Mouse (Mus musculus) ovary, postnatal 14 days (tissue): Measurements from ENCODE around the gene Chst3.
"Not testable (repeated sequence)": the region's sequence is repeated elsewhere in the genome, so short reads cannot be mapped to it uniquely, and the experiment has no call there.

Source experiments
- DNase-seq: peaks from one replicate; pipeline ENCODE4 v3.0.0; 2022; ENCODE audit warnings: low spot score

Chst3 gene

GRCm38 (mm10) chr10:60196971-60197370 is 22.1 kb downstream of the Chst3 start:
- no peak for DNase-seq

DNA sequence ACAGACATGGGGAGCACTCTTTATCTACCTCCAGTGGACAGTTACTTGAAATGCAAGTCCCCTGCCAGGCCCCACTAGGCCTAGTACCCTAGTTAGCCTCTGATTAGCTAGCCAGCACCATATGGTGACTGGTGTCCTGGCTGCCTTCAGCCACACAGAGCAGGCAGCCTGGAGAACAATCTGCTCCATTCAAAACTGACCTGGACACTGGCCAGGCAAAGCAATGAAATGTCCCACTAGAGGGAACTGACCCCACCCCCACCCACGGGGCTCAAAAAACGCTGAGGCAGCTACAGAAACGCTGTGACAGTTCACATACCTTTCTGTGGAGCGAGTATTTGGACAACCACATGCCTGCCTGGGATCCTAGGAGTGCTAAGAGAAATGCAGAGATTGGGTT is 24.0 kb downstream of the Chst3 start:
- DNase-seq: no peak

GRCm38 (mm10) chr10:60193532-60194423 is 25.3 kb downstream of the Chst3 start:
- peak; percentile 48 for DNase-seq

DNA sequence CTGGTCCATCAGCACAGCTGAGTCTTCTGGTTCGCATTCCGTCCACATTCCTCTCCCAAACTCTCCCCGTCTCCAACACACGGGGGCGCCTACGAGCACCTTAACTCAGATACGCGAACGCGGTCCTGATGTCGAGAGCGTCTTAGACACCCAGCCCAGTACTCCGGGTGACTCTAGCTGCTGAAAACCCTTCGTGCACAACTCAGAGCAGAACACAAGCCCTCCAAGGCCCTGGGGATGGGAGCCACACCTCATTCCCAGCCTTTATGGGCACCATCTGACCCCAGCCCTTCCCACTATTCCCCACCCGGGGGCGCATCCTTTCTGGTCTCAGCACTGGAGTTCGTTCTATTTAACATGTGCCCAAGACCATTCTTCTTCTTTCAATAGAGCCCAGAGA is 27.3 kb downstream of the Chst3 start:
- DNase-seq: peak; percentile 72

- DNase-seq: no peak
Measured at GRCm38 (mm10) chr10:60189534-60190186, 29.4 kb downstream of the Chst3 start.

DNA sequence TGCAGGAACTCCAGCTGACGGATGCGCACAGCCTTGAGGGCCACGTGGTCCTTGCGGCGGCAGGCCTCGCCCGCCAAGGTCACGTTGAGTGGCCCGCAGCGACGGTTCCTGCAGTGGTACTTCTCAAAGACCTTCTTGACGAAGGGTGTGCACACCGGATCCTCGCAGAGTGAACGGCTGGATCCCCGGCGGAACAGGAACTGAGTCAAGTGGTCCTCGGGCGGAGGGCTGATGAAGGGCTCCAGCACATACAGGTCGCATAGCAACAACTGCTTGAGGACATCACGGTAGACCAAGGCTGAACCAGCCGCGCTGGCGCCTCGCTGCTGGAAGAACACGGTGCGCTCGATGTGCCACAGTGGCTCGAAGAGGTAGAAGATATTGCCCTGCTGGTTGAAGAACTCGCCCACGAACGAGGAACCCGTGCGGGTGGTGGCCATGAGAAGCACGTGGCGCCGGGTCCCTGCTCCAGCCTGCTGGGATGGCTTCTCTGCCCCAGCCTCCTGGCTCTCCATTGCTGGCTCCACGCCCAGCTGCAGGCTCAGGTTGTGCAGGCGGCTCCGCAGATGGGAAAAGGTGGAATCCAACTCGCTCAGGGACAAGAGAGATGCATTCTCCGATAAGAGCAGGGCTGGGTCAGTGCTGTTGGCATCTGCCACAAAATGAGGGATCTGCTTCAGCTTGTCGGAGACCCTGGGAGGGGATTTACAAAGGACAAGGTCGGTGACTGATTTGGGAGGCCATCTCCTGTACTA is 32.7 kb downstream of the Chst3 start:
- no peak for DNase-seq

DNA sequence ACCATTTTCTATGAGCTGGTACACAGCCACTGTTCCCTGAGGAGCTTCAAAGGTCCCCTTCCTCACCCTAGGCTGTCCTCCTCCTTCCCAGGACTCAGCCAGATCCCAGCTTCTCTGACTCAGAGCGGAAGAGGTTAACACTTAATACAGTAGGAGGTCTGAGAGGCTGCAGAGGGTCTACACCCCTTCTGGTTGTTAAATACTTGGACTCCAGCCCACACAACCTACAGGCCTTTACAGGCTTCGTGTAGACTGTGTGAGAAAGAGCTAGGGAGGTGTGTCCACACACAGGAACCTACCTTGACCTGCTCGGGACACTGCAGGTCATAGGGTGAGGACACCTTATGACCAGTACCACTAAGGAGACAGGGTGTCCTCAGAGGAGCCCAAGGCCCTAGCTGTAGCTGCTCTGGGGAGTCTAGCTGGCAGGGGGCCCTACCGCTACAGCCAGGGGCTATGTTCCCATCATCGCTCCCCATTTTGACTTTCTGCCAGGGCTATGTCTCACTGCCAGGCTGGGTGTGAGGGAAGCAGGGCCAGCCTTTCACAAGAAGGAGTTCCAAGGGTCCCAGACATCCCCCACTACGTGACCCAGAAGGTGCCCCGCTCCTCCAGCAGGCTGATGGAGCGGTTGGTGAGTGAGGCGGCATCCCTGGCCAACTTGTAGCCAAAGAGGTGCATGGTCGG is 33.9 kb downstream of the Chst3 start:
- DNase-seq: no peak

DNA sequence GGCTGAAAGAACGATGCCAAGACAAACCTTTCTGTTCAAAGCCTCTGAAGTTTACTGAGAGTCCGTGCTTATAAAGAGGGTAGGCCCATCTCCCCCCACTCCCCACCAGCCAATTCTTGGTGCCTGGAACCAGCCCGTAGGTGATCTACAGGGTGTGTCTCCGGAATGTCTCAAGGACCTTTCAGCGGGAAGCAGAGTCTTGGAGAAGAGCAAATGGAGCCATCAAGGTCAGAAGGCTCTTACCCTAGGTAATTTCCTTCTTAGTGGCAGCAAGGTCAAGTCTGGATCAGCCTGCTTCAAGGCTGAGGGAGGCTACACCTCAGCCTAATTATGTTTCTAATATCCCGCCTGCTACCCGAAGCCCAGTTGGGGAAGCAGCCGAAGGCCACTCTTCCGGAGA is 43.8 kb downstream of the Chst3 start:
- not testable (repeated sequence) for DNase-seq

DNA sequence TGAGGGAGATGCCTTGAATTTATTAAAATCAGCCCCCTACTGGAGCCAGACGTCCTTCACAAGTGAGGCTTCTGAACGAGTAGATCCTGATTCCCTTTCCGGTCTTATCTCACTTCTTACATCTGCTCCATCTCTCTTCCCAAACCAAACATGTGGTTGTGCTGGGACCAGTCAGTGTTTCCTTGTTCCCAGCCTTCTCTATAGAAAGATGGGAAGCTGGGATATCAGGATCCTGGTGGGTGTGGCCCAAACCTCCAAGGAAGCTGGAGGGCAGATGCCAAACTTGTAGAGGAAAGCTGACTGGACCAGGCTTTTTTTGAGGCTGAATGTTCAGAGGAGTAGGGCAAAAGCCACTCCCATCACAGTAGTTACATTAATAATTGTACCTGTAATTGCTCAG is 44.6 kb downstream of the Chst3 start:
- no peak for DNase-seq

DNA sequence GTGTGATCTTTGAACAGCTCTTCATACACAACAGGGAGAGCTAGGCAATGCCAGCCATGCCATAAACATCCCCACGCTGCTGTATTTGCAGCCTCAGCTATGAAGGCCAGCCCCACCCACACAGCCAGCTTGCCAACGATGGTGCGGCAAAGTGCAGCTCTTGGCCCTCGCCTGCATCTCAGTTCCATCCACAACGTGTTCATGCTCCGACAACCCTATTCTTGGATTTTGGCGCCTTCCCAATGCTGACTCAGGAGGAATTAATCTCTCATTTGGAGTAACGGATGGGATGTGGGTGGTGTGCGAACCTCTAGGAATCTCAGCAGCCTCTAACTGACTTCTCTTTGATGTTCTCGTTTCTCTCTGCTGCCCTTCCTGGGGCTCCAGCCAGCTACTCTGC is 46.0 kb downstream of the Chst3 start:
- peak; percentile 64 for DNase-seq

DNA sequence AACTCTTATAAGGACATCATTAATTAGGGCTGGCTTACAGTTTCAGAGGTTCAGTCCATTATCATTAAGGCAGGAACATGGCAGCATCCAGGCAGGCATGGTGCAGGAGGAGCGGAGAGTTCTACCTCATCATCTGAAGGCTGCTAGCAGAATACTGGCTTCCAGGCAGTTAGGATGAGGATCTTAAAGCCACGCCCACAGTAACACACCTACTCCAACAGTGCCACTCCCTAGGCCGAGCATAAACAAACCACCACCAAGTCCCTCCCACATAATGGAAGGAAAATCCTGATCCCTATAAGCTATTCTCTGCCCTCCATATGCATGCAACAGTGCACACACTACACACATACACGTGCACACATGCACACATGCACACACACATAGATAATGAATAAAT is 46.8 kb downstream of the Chst3 start:
- DNase-seq: no peak

- DNase-seq: no peak
Measured at GRCm38 (mm10) chr10:60171368-60171767, 47.7 kb downstream of the Chst3 start.

- no peak for DNase-seq
Measured at GRCm38 (mm10) chr10:60170326-60171089, 48.6 kb downstream of the Chst3 start.

DNA sequence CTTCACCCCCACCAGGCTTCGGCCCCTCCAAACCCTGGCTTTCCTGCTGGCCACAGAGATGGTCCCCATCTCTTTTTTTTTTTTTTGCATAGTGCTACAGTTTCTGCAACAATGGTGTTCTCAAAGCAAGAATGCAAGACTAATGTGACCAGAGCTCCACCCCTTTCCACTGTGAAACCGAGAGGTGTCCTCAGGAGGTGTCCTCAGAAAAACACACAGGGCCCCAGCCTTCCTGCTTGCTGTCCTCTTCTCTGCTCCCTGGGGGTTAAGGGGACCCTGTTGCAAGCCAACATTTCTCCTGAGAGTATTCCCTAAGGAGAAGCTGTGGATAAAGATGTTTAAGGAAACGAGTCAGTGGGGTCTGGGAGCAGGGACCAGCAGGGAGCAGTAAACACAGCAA is 50.1 kb downstream of the Chst3 start:
- DNase-seq: no peak

DNA sequence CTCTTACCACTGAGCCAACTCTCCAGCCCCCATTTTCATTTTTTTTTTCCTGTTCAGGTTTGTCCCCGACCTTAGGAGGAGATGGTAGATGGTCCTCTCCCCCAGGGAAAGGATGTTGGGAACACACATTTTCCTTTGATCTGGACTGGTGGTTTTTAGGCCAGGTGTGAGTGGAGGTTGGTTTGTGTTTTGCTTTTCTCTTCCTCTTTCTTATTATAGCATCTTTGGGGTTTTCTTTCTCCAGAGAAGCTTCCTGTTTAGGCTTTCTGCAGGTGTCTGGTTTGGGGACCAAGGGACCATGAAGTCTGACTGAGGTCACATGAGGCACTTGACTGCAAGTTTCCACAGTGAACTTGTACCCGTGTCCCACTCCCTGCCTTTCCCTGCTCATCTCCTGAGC is 50.8 kb downstream of the Chst3 start:
- no peak for DNase-seq

GRCm38 (mm10) chr10:60166068-60166467 is 53.0 kb downstream of the Chst3 start:
- DNase-seq: no peak

DNA sequence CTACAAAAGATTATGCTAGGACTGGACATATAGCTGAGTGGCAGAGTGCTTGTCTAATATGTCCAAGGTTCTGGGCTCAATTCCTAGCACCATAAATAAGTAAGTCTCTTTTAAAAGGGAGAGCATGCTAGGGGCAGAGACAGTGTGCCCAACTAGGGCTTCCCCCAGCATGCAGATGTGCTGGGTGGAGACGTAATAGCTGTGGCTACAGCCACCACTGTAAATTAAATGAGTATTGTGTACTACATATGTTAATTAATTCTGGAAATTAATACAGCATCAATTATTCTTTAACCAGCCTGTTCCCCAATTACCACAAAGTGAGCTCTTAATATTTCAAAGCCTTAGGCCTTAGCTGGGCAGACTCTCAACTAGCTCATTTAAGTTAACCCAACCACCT is 54.2 kb downstream of the Chst3 start:
- no peak for DNase-seq

DNA sequence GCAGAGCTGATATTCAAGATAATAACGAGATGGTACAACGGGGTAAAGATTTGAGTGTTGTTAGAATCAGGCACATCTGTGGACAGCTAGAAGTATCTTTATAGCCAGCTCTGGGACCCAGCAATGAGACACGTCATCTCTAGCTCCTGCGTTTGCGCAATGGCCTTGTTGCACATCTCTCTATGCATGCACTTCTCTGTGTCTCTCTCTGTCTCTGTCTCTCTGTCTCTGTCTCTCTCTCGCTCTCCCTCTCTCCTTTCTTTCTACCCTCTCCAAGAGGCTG is 56.1 kb downstream of the Chst3 start:
- no peak for DNase-seq

DNA sequence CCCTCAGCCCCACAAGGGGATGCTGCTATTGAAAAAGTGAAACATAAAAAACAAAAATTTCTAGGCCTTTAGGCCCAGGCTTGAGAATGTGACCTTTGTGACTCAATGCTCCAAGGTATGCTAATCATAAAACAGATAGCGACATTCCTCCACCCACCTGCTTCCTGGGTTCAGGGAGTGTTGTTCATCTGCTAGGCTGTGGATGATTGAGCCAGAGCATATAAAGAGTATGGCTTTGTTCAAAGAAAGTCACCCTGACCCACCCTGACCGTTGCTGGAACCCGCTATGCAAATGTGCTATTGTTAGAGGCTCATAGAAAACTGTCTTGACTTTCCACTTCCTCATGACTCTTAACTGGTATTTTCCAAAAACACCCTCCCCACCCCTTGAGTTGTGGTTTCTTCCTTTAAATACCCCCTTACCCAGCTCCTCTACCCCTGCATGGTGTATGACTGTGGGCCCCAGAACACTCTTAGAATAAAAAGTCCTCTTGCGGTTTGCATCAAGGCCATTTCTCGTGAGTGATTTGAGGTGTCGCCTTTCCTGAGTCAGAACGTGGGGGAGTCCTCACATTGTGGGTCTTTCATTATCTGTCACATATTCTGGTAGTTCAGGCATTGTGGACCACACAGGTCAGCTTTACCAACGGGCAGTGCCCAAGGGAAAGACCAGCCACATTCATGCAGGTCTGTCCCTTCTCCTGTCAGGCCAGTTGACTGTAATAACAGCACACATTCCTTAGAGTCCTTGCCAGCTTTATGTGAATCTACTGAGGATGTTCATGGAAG is 56.7 kb downstream of the Chst3 start:
- not testable (repeated sequence) for DNase-seq

DNA sequence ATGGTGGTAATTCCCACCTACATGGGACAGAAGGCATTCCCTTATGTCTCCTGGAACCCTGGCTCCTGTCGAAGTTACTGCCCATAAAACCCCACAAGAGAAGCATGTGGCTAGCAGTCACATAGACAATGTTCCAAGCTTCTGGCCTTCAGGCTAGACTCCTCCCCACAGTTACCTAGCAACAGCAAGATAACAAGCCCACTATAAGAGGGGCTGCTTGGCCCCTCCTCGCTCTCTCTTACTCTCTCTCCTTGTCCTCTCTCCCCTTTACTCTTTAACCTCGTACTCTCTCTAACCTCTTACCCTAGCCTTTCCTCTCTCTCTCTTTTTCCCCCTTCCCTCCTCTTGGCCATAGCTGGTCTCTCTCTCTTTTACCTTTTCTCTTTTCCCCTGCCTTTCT is 57.7 kb downstream of the Chst3 start:
- DNase-seq: not testable (repeated sequence)

- no peak for DNase-seq
Measured at GRCm38 (mm10) chr10:60158144-60158543, 60.9 kb downstream of the Chst3 start.
